Mouse (Mus musculus): Measurements from ENCODE around the gene Abi3bp. TPM values are rescaled to one million over a fixed set of nuclear protein-coding genes. Genes with fewer than 3 reads are reported as not detected.

Abi3bp gene
- polyA plus RNA-seq, 1 experiment from 2014 or later = 0.35 TPM

- Histone ChIP-seq H3K27me3 (replicated peaks) (no peaks in the 10 kb centered on the region), H3K4me3 (no peak overlapping the region), H3K27ac (no peak overlapping the region), H3K9me3 (no peaks in the 10 kb centered on the region), H3K4me1 (no peaks in the 10 kb centered on the region), H3K9ac (no peak overlapping the region), H3K36me3 (replicated peaks) (no peaks in the 10 kb centered on the region), H3K4me2 (no peak overlapping the region)
- no peak for ATAC-seq (replicated peaks)
- WGBS = 98% methylated on average over 1 of the region's 1 CpGs
Observed at GRCm38 (mm10) chr16:56526482-56526881, 48.8 kb downstream of the Abi3bp start.

- 85% methylated on average over 3 of the region's 3 CpGs for WGBS
- H3K4me1 ChIP-seq = no peaks in the 10 kb centered on the region
Observed at GRCm38 (mm10) chr16:56528079-56528688, 50.5 kb downstream of the Abi3bp start.

GRCm38 (mm10) chr16:56579536-56579935 lies 101.9 kb downstream of the Abi3bp start:
- Histone ChIP-seq H3K36me3 (replicated peaks) (no peaks in the 10 kb centered on the region), H3K9me3 (no peaks in the 10 kb centered on the region), H3K4me2 (no peak overlapping the region), H3K9ac (no peak overlapping the region), H3K4me1 (no peaks in the 10 kb centered on the region), H3K4me3 (no peak overlapping the region), H3K27ac (no peak overlapping the region), H3K27me3 (replicated peaks) (no peaks in the 10 kb centered on the region)
- no peak for ATAC-seq (replicated peaks)
- 82% methylated on average over 1 of the region's 1 CpGs for WGBS

More at GRCm38 (mm10) chr16:56528079-56528688, 50.5 kb downstream of the Abi3bp start:
- H3K27ac ChIP-seq = no peak overlapping the region
- no peaks in the 10 kb centered on the region for H3K27me3 ChIP-seq (replicated peaks)
- no peak overlapping the region for H3K4me2 ChIP-seq
- no peaks in the 10 kb centered on the region for H3K9me3 ChIP-seq
- no peak overlapping the region for H3K4me3 ChIP-seq
- ATAC-seq (replicated peaks) = no peak
- H3K36me3 ChIP-seq (replicated peaks) = no peaks in the 10 kb centered on the region
- H3K9ac ChIP-seq = no peak overlapping the region

GRCm38 (mm10) chr16:56593581-56593980 lies 115.9 kb downstream of the Abi3bp start:
- H3K9ac ChIP-seq = no peak overlapping the region
- WGBS = 79% methylated on average over 5 of the region's 5 CpGs
- no peaks in the 10 kb centered on the region for H3K4me1 ChIP-seq
- ATAC-seq (replicated peaks) = no peak
- no peaks in the 10 kb centered on the region for H3K36me3 ChIP-seq (replicated peaks)
- no peaks in the 10 kb centered on the region for H3K27me3 ChIP-seq (replicated peaks)
- H3K9me3 ChIP-seq = no peaks in the 10 kb centered on the region
- H3K4me2 ChIP-seq = no peak overlapping the region
- H3K4me3 ChIP-seq = no peak overlapping the region
- no peak overlapping the region for H3K27ac ChIP-seq

GRCm38 (mm10) chr16:56594866-56595265 lies 117.2 kb downstream of the Abi3bp start:
- Histone ChIP-seq H3K27ac (no peak overlapping the region), H3K36me3 (replicated peaks) (no peaks in the 10 kb centered on the region), H3K9me3 (no peaks in the 10 kb centered on the region), H3K4me1 (no peaks in the 10 kb centered on the region), H3K27me3 (replicated peaks) (no peaks in the 10 kb centered on the region), H3K4me3 (no peak overlapping the region), H3K4me2 (no peak overlapping the region), H3K9ac (no peak overlapping the region)
- no peak for ATAC-seq (replicated peaks)
- 81% methylated on average over 6 of the region's 6 CpGs for WGBS

GRCm38 (mm10) chr16:56598427-56598826 lies 120.7 kb downstream of the Abi3bp start:
- no peaks in the 10 kb centered on the region for H3K27me3 ChIP-seq (replicated peaks)
- no peak for ATAC-seq (replicated peaks)
- WGBS = over 99% methylated on average over 4 of the region's 4 CpGs
- no peak overlapping the region for H3K9ac ChIP-seq
- H3K4me3 ChIP-seq = no peak overlapping the region
- H3K4me1 ChIP-seq = no peaks in the 10 kb centered on the region
- no peaks in the 10 kb centered on the region for H3K9me3 ChIP-seq
- no peak overlapping the region for H3K4me2 ChIP-seq
- H3K36me3 ChIP-seq (replicated peaks) = no peaks in the 10 kb centered on the region
- H3K27ac ChIP-seq = no peak overlapping the region

- Histone ChIP-seq H3K27me3 (replicated peaks) (no peaks in the 10 kb centered on the region), H3K9ac (no peak overlapping the region), H3K4me3 (no peak overlapping the region), H3K4me1 (no peaks in the 10 kb centered on the region), H3K9me3 (no peaks in the 10 kb centered on the region), H3K36me3 (replicated peaks) (no peaks in the 10 kb centered on the region), H3K27ac (no peak overlapping the region), H3K4me2 (no peak overlapping the region)
- WGBS = 96% methylated on average over 1 of the region's 1 CpGs
- ATAC-seq (replicated peaks) = no peak
Observed at GRCm38 (mm10) chr16:56602394-56602793, 124.7 kb downstream of the Abi3bp start.

GRCm38 (mm10) chr16:56610572-56610971 lies 132.9 kb downstream of the Abi3bp start:
- no peaks in the 10 kb centered on the region for H3K9me3 ChIP-seq
- peaks cover 3% of the 10 kb centered on the region; the same call in 1 of the 2 replicates for H3K4me1 ChIP-seq
- H3K4me2 ChIP-seq = no peak overlapping the region
- no peaks in the 10 kb centered on the region for H3K36me3 ChIP-seq (replicated peaks)
- no peak for ATAC-seq (replicated peaks)
- H3K9ac ChIP-seq = no peak overlapping the region
- no peaks in the 10 kb centered on the region for H3K27me3 ChIP-seq (replicated peaks)
- H3K27ac ChIP-seq = no peak overlapping the region
- no peak overlapping the region for H3K4me3 ChIP-seq
- 78% methylated on average over 8 of the region's 8 CpGs for WGBS

- H3K4me1 ChIP-seq = peaks cover 3% of the 10 kb centered on the region; the same call in 1 of the 2 replicates
- H3K4me2 ChIP-seq = no peak overlapping the region
- H3K27ac ChIP-seq = no peak overlapping the region
- no peak overlapping the region for H3K4me3 ChIP-seq
- H3K9ac ChIP-seq = no peak overlapping the region
- no peak for ATAC-seq (replicated peaks)
- 38% methylated on average over 10 of the region's 10 CpGs for WGBS
- H3K27me3 ChIP-seq (replicated peaks) = no peaks in the 10 kb centered on the region
- H3K36me3 ChIP-seq (replicated peaks) = no peaks in the 10 kb centered on the region
- H3K9me3 ChIP-seq = no peaks in the 10 kb centered on the region
Observed at GRCm38 (mm10) chr16:56611096-56611867, 133.6 kb downstream of the Abi3bp start.

DNA sequence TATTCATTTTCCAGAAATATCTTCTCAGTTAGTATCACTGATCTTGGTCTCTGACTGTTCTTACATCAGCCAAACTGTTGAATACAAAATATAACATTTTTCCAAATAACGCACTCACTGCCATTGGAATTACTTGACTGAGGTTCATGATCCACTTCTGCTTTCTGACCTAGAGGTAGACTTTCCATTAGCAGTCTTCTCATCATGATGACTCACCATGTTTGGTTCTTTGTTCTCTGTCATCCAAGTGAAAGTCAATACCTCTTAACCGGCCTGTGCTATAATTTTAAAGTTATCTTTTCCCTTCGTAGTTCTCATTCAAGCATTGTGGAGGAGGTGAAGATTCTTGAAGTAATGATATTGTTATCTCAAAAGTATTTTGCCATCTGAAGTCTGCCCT lies 160.9 kb downstream of the Abi3bp start:
- WGBS = 91% methylated on average over 3 of the region's 3 CpGs
- Histone ChIP-seq H3K9me3 (no peaks in the 10 kb centered on the region), H3K9ac (no peak overlapping the region), H3K36me3 (replicated peaks) (no peaks in the 10 kb centered on the region), H3K27me3 (replicated peaks) (no peaks in the 10 kb centered on the region), H3K4me3 (no peak overlapping the region), H3K4me1 (no peaks in the 10 kb centered on the region), H3K4me2 (no peak overlapping the region), H3K27ac (no peak overlapping the region)
- no peak for ATAC-seq (replicated peaks)

DNA sequence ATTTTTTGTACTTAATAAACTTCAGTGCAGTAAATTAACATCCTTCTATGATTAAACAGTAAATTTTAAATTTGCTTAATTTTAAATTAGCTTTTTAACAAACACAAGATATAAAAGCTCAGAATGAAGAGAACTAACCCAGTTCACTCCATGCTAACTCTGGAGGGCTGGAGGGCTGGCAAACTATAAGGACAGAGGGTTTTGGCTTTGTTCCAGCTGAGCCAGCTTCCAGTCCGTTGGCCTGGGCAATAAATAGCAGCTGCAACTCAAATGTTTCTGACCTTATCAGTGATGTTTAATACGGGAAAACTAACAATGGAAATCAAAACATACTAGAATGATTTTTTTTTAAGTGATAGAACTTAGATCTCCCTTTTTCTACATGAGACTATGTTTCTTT lies 167.6 kb downstream of the Abi3bp start:
- no peaks in the 10 kb centered on the region for H3K27me3 ChIP-seq (replicated peaks)
- 21% methylated on average over 2 of the region's 2 CpGs for WGBS
- no peak overlapping the region for H3K27ac ChIP-seq
- no peak for ATAC-seq (replicated peaks)
- H3K36me3 ChIP-seq (replicated peaks) = no peaks in the 10 kb centered on the region
- H3K9me3 ChIP-seq = no peaks in the 10 kb centered on the region
- H3K9ac ChIP-seq = no peak overlapping the region
- no peak overlapping the region for H3K4me2 ChIP-seq
- H3K4me1 ChIP-seq = no peaks in the 10 kb centered on the region
- H3K4me3 ChIP-seq = no peak overlapping the region

DNA sequence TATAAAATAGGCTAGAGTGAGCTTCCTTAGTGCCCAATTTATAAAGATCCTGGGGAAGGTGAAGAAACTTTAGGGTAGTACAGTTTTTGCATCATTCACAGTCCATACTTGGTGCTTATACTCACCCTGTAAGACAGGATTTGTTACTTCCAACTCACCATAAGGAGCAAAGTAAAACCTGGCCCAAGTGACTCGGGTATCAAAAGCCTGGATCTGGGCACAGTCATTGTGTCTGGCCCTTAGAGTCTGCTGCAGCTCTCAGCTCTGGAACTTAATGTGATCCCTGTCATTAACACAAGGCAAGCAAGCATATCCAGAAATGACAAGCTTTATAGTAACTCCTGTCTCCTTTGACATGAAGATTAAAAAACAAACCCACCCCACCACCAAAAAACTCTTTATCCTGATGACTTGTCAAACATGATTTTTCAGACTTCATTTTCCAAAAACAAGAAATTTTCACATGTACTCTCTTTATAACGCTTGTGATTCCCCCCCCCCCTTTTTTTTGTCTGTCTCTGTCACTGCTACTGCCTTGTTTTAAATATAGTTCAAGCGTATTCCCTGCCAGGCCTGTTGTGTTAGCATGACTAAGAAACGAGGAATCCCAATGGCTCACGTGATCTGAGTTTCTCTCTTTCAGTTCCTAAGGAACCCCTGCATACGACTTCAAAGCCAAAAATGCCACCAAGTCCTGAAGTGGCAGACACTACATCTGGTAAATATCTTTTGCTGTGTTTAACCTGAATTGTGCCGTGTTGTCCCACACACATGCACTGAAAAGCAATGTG lies 168.9 kb downstream of the Abi3bp start:
- WGBS = 60% methylated on average over 7 of the region's 7 CpGs

More for the DNA sequence above, 168.9 kb downstream of the Abi3bp start:
- Histone ChIP-seq H3K27me3 (replicated peaks) (no peaks in the 10 kb centered on the region), H3K27ac (no peak overlapping the region), H3K4me3 (no peak overlapping the region), H3K9me3 (no peaks in the 10 kb centered on the region), H3K9ac (no peak overlapping the region), H3K36me3 (replicated peaks) (no peaks in the 10 kb centered on the region), H3K4me2 (no peak overlapping the region), H3K4me1 (no peaks in the 10 kb centered on the region)
- no peak for ATAC-seq (replicated peaks)
